In genomic region chr19:55939090-55939489, GRCm38 (mm10) we compare ENCODE assay signal across 26 mouse cellular contexts.
DNase-seq lines count a peak whose midpoint lies in the region; ATAC-seq and TF ChIP-seq lines count a peak whose summit lies in the region.
"Had no signal": no experiment of that assay in that cellular context is flagged by ENCODE, and none has a peak within 500 bp of the region (broad histone marks: within the 10 kb centered on the region; RNA-seq: fewer than 3 reads in every experiment).

No protein-coding gene starts in this region.

- ATAC-seq in intestine, embryonic 14.5 days (replicated peaks; ENCODE audit: low FRiP score, low TSS enrichment, low read depth): no peak
- no peak for ATAC-seq in intestine, embryonic 16.5 days
- peak; percentile 36 for ATAC-seq in erythroblast, adult 5-6 weeks (replicated peaks; ENCODE audit: low FRiP score, poor library complexity, severe bottlenecking)
- peak; percentile 16; the same call in 1 of the 2 replicates for ATAC-seq in liver, embryonic 14.5 days (ENCODE audit: insufficient read depth)
- no peak for ATAC-seq in monocyte, adult 5-6 weeks (replicated peaks; ENCODE audit: insufficient number of reproducible peaks, low FRiP score, low TSS enrichment, poor library complexity, severe bottlenecking)
- ATAC-seq in hindbrain, embryonic 16.5 days: no peak
- ATAC-seq: activated CD4-positive, CD25-positive, alpha-beta regulatory T cell, adult 4 months; forebrain, embryonic 14.5 days; Patski had no signal

- no peaks in the 10 kb centered on the region for H3K9me3 ChIP-seq in intestine, embryonic 14.5 days (ENCODE audit: control insufficient read depth, low read length)
- H3K9me3 ChIP-seq in intestine, embryonic 16.5 days (ENCODE audit: control insufficient read depth, low read length): no peaks in the 10 kb centered on the region
- no peaks in the 10 kb centered on the region for H3K9me3 ChIP-seq in liver, embryonic 14.5 days (ENCODE audit: control insufficient read depth, low read length)
- H3K9me3 ChIP-seq in hindbrain, embryonic 16.5 days (ENCODE audit: control insufficient read depth, low read length): no peaks in the 10 kb centered on the region
- H3K9me3 ChIP-seq: embryonic facial prominence, embryonic 15.5 days; hindbrain, embryonic 15.5 days; neural tube, embryonic 12.5 days had no signal

- no peak overlapping the region for H3K9ac ChIP-seq in intestine, embryonic 14.5 days (ENCODE audit: low read length)
- H3K9ac ChIP-seq in intestine, embryonic 16.5 days (ENCODE audit: low read depth, low read length): no peak overlapping the region
- peak overlapping the region; percentile 75 for H3K9ac ChIP-seq in liver, embryonic 14.5 days (replicated peaks)
- no peak overlapping the region for H3K9ac ChIP-seq in hindbrain, embryonic 16.5 days (ENCODE audit: low read depth, low read length)
- H3K9ac ChIP-seq: embryonic facial prominence, embryonic 15.5 days; hindbrain, embryonic 15.5 days; neural tube, embryonic 12.5 days had no signal

- no peak for TF ChIP-seq CTCF in liver, embryonic 14.5 days (IDR thresholded peaks at IDR 0.05; ENCODE audit: low read depth)

- H3K4me3 ChIP-seq in intestine, embryonic 14.5 days (ENCODE audit: low read depth, low read length): no peak overlapping the region
- H3K4me3 ChIP-seq in intestine, embryonic 16.5 days (ENCODE audit: low read length): no peak overlapping the region
- peak overlapping the region; percentile 60 to 65 for H3K4me3 ChIP-seq in liver, embryonic 14.5 days (ENCODE audit: insufficient read depth in 1 of 2, low read depth in 2 of 2, low read length in 2 of 2)
- H3K4me3 ChIP-seq in hindbrain, embryonic 16.5 days (ENCODE audit: low read length): no peak overlapping the region
- H3K4me3 ChIP-seq: embryonic facial prominence, embryonic 15.5 days; hindbrain, embryonic 15.5 days; layer of hippocampus, adult 2 months; neural tube, embryonic 12.5 days had no signal

- WGBS in intestine, embryonic 14.5 days: 77% methylated on average over 5 of the region's 5 CpGs
- WGBS in intestine, embryonic 16.5 days: 73% methylated on average over 5 of the region's 5 CpGs
- 25% methylated on average over 5 of the region's 5 CpGs for WGBS in liver, embryonic 14.5 days (ENCODE audit: insufficient replicate concordance)
- 89% methylated on average over 5 of the region's 5 CpGs for WGBS in hindbrain, embryonic 16.5 days

- no peak overlapping the region for H3K27ac ChIP-seq in intestine, embryonic 14.5 days (ENCODE audit: low read depth)
- no peak overlapping the region for H3K27ac ChIP-seq in intestine, embryonic 16.5 days (ENCODE audit: low read length)
- peak overlapping the region; percentile 98 for H3K27ac ChIP-seq in liver, embryonic 14.5 days
- no peak overlapping the region for H3K27ac ChIP-seq in hindbrain, embryonic 16.5 days (ENCODE audit: low read depth, low read length)
- H3K27ac ChIP-seq: embryonic facial prominence, embryonic 15.5 days; hindbrain, embryonic 15.5 days; layer of hippocampus, adult 2 months; neural tube, embryonic 12.5 days had no signal

- no peaks in the 10 kb centered on the region for H3K36me3 ChIP-seq in intestine, embryonic 14.5 days (ENCODE audit: control insufficient read depth, insufficient read depth, low read length)
- no peaks in the 10 kb centered on the region for H3K36me3 ChIP-seq in intestine, embryonic 16.5 days (ENCODE audit: control insufficient read depth, insufficient read depth, low read length)
- H3K36me3 ChIP-seq in liver, embryonic 14.5 days (replicated peaks; ENCODE audit: control insufficient read depth, insufficient read depth, low read depth): peaks cover 3% of the 10 kb centered on the region; the same call in 1 of the 2 replicates
- no peaks in the 10 kb centered on the region for H3K36me3 ChIP-seq in hindbrain, embryonic 16.5 days (ENCODE audit: control insufficient read depth, insufficient read depth, low read length)
- H3K36me3 ChIP-seq: embryonic facial prominence, embryonic 15.5 days; hindbrain, embryonic 15.5 days; neural tube, embryonic 12.5 days had no signal

- no peak overlapping the region for H3K4me2 ChIP-seq in intestine, embryonic 14.5 days (ENCODE audit: low read length)
- H3K4me2 ChIP-seq in intestine, embryonic 16.5 days (ENCODE audit: low read depth, low read length): no peak overlapping the region
- peak overlapping the region; percentile 86 for H3K4me2 ChIP-seq in liver, embryonic 14.5 days (ENCODE audit: low read depth)
- H3K4me2 ChIP-seq in hindbrain, embryonic 16.5 days (ENCODE audit: low read length): no peak overlapping the region
- H3K4me2 ChIP-seq: embryonic facial prominence, embryonic 15.5 days; hindbrain, embryonic 15.5 days; neural tube, embryonic 12.5 days had no signal

- peak; percentile 57 for TF ChIP-seq EP300 in liver, embryonic 14.5 days (IDR thresholded peaks at IDR 0.05; ENCODE audit: low read depth)

- peak; percentile 31 for DNase-seq in intestine, embryonic 14.5 days (ENCODE audit: low spot score)
- DNase-seq in MEL-GATA-1-ER (ENCODE audit: extremely low read depth, low read depth): peak; percentile 69
- peak; percentile 50 to 65 (median 60) for DNase-seq in liver, embryonic 14.5 days (ENCODE audit: low read depth in 3 of 3, low spot score in 3 of 3)
- DNase-seq in T-cell, adult 2 months (ENCODE audit: low spot score): no peak
- DNase-seq: adrenal gland, postnatal 14 days; cerebellum, adult 18-20 months; cerebellum, postnatal 25 days; gastrocnemius, postnatal 14 days; heart, postnatal 4 days; kidney, adult 2 months; kidney, postnatal 10 days; lung, adult 18-20 months; lung, postnatal 36 days; spleen, adult 18-20 months; thymus, adult 18-20 months had no signal

- 0 out of 2 replicates have a peak, but pooled peaks cover 6% of the 10 kb centered on the region for H3K4me1 ChIP-seq in intestine, embryonic 14.5 days (replicated peaks; ENCODE audit: control insufficient read depth, insufficient read depth, low read length)
- no peaks in the 10 kb centered on the region for H3K4me1 ChIP-seq in intestine, embryonic 16.5 days (ENCODE audit: control insufficient read depth, insufficient read depth, low read length)
- peaks cover 62 to 70% of the 10 kb centered on the region in 2 experiments for H3K4me1 ChIP-seq in liver, embryonic 14.5 days (replicated peaks; ENCODE audit: control insufficient read depth in 2 of 2, insufficient read depth in 2 of 2, low read length in 1 of 2)
- peaks cover 14% of the 10 kb centered on the region for H3K4me1 ChIP-seq in hindbrain, embryonic 16.5 days (ENCODE audit: control insufficient read depth, insufficient read depth, low read depth, low read length)

- no peaks in the 10 kb centered on the region for H3K27me3 ChIP-seq in intestine, embryonic 14.5 days (replicated peaks; ENCODE audit: control insufficient read depth, insufficient read depth, low read length)
- no peaks in the 10 kb centered on the region for H3K27me3 ChIP-seq in intestine, embryonic 16.5 days (replicated peaks; ENCODE audit: control insufficient read depth, insufficient read depth, low read length)
- no peaks in the 10 kb centered on the region for H3K27me3 ChIP-seq in liver, embryonic 14.5 days (ENCODE audit: control insufficient read depth, insufficient read depth, low read length)
- no peaks in the 10 kb centered on the region for H3K27me3 ChIP-seq in hindbrain, embryonic 16.5 days (replicated peaks; ENCODE audit: control insufficient read depth, insufficient read depth, low read length)
- H3K27me3 ChIP-seq: embryonic facial prominence, embryonic 15.5 days; hindbrain, embryonic 15.5 days; neural tube, embryonic 12.5 days; Patski had no signal

Comparison
In these comparisons a context has a peak if more than half of its experiments do, and no peak if none do; other contexts are left out.
1. ATAC-seq: peak in erythroblast, adult 5-6 weeks (single experiment) and liver, embryonic 14.5 days (single experiment); none in intestine, embryonic 14.5 days (single experiment), intestine, embryonic 16.5 days (single experiment), monocyte, adult 5-6 weeks (single experiment) and hindbrain, embryonic 16.5 days (single experiment).
2. H3K4me3 ChIP-seq: peak in liver, embryonic 14.5 days (2 of 2); none in intestine, embryonic 14.5 days (single experiment), intestine, embryonic 16.5 days (single experiment) and hindbrain, embryonic 16.5 days (single experiment).